Mouse (Mus musculus): ENCODE results near the gene Drp2. TPM values are rescaled to one million over a fixed set of nuclear protein-coding genes. Genes with fewer than 3 reads are reported as not detected.

Drp2 gene
- total RNA-seq, 4 experiments from 2014 or later: 0.29 to 0.52 (median 0.50) TPM

Other genes starting within 250 kb of the Drp2 start
- gene Xkrx, start 242.5 kb upstream of the Drp2 start, total RNA-seq (2022): 1 to 10 TPM in 3 of 4 experiments, under 1 TPM in 1; 0.96 to 2.0 (median 1.4) TPM
- gene Arl13a, start 217.1 kb upstream of the Drp2 start, total RNA-seq (2022): not detected
- 1 to 10 TPM in 1 of 4 experiments, under 1 TPM in 3; 0.27 to 1.7 (median 0.62) TPM for gene Nox1, start 182.6 kb upstream of the Drp2 start, total RNA-seq (2022)
- 10 to 100 TPM; 40.1 to 63.5 (median 55.3) TPM for gene Trmt2b, start 127.6 kb upstream of the Drp2 start, total RNA-seq (2022)
- gene Tmem35a, start 109.3 kb upstream of the Drp2 start, total RNA-seq (2022): 100 to 1,000 TPM; 397 to 535 (median 497) TPM
- gene Cenpi, start 96.5 kb upstream of the Drp2 start, total RNA-seq (2022): 1 to 10 TPM; 1.3 to 4.3 (median 3.9) TPM
- gene Taf7l, start 71.9 kb downstream of the Drp2 start, total RNA-seq (2022): not detected
- gene Timm8a1, start 137.3 kb downstream of the Drp2 start, total RNA-seq (2022): 10 to 100 TPM; 21.2 to 35.3 (median 30.4) TPM
- gene Btk, start 179.0 kb downstream of the Drp2 start, total RNA-seq (2022): 1 to 10 TPM; 1.5 to 3.4 (median 1.8) TPM
- 100 to 1,000 TPM; 153 to 265 (median 202) TPM for gene Rpl36a, start 181.1 kb downstream of the Drp2 start, total RNA-seq (2022)
- 10 to 100 TPM; 13.5 to 20.7 (median 14.0) TPM for gene Gla, start 196.6 kb downstream of the Drp2 start, total RNA-seq (2022)
- 100 to 1,000 TPM in 3 of 4 experiments, 10 to 100 TPM in 1; 97.9 to 112 (median 105) TPM for gene Hnrnph2, start 196.6 kb downstream of the Drp2 start, total RNA-seq (2022)